Mouse (Mus musculus): Measurements from ENCODE around the gene Espn.

GRCm38 (mm10) chr4:152114080-152114479 lies 38.1 kb downstream of the Espn start:
- no peak for TF ChIP-seq POLR2A (IDR thresholded peaks at IDR 0.05; ENCODE audit: low read depth, low read length)
- TF ChIP-seq CTCF (conservative IDR thresholded peaks at IDR 0.05; ENCODE audit: insufficient read depth, insufficient read length, low read depth, low read length): no peak

Data from kidney, adult 2 months (tissue).